Mouse (Mus musculus): ENCODE data around the gene Insl6. TPM values are rescaled to one million over a fixed set of nuclear protein-coding genes. Genes with fewer than 3 reads are reported as not detected.

The Insl6 gene
- polyA plus RNA-seq, 1 experiment from 2014 or later, result 8.0 TPM

DNA sequence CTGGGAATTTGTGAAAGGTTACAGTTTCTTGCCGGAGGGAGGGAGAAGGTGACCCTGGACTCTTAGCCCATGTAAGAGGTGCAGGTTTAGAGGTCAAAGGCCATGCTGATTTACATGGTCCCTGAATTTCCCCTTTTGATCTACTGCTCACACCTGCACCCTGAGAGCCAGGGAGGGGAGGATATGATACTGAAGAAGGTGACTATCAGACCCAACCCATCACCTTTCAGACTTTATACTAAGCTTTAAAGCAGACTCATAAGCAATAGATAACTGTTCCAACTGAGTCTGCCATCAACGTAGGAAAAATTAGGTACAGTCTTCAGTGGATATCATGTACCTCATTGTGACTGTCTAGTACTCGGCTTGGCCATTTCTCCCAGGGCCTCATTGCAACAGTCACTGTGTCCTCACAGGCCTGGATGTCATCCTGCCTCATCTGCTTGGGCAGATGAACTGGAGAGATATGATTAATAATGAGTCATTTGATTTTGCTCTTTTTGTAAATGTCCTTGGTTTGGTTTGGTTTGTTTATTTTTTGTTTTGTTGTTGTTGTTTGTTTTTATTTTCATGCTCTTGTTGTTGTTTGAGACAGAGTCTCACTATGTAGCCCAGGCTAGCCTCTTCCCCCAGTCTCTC is 43.6 kb upstream of the Insl6 start:
- H3K4me3 ChIP-seq (ENCODE audit: low read depth, low read length), result no peak overlapping the region
- no peaks in the 10 kb centered on the region for H3K9me3 ChIP-seq (ENCODE audit: control insufficient read depth, low read length)
- no peak overlapping the region for H3K27ac ChIP-seq (ENCODE audit: low read depth, low read length)
- H3K36me3 ChIP-seq (ENCODE audit: control insufficient read depth, insufficient read depth, low read length), result no peaks in the 10 kb centered on the region
- 73% methylated on average over 3 of the region's 3 CpGs for WGBS
- DNase-seq (ENCODE audit: low spot score, missing footprints) (peak; percentile 77), ATAC-seq (ENCODE audit: low FRiP score) (no peak)
- H3K9ac ChIP-seq (ENCODE audit: low read length), result no peak overlapping the region
- no peaks in the 10 kb centered on the region; the same call in 1 of the 2 replicates for H3K27me3 ChIP-seq (ENCODE audit: control insufficient read depth, insufficient read depth, low read length)
- H3K4me2 ChIP-seq, result no peak overlapping the region
- peaks cover 3% of the 10 kb centered on the region; the same call in 1 of the 2 replicates for H3K4me1 ChIP-seq (ENCODE audit: control insufficient read depth, insufficient read depth, low read length)

DNA sequence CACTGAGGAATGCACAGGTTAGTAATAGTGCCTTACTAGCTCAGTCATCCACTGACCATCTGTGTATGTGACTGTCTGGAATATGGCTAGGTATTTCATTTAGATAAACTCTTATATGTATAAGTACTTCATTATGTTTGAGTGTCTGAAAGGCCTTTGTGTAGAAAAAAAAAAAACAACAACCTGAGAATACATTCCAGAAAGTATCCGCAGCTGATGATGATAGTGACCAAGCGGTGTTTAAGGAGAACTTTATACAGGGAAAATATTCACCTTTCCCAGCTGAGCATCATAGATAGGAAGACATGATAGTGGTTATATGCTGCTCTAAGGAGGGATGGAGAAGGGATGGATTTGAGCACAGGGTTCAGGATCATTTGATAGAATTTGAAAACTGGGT is 42.9 kb upstream of the Insl6 start:
- no peaks in the 10 kb centered on the region for H3K9me3 ChIP-seq (ENCODE audit: control insufficient read depth, low read length)
- 90% methylated on average over 2 of the region's 2 CpGs for WGBS
- DNase-seq (ENCODE audit: low spot score, missing footprints) (peak; percentile 51), ATAC-seq (ENCODE audit: low FRiP score) (no peak)
- no peaks in the 10 kb centered on the region; the same call in 1 of the 2 replicates for H3K27me3 ChIP-seq (ENCODE audit: control insufficient read depth, insufficient read depth, low read length)
- no peak overlapping the region for H3K4me2 ChIP-seq
- H3K4me1 ChIP-seq (ENCODE audit: control insufficient read depth, insufficient read depth, low read length), result no peaks in the 10 kb centered on the region; the same call in 1 of the 2 replicates
- no peak overlapping the region for H3K27ac ChIP-seq (ENCODE audit: low read depth, low read length)
- H3K9ac ChIP-seq (ENCODE audit: low read length), result no peak overlapping the region
- no peaks in the 10 kb centered on the region for H3K36me3 ChIP-seq (ENCODE audit: control insufficient read depth, insufficient read depth, low read length)
- H3K4me3 ChIP-seq (ENCODE audit: low read depth, low read length), result no peak overlapping the region

DNA sequence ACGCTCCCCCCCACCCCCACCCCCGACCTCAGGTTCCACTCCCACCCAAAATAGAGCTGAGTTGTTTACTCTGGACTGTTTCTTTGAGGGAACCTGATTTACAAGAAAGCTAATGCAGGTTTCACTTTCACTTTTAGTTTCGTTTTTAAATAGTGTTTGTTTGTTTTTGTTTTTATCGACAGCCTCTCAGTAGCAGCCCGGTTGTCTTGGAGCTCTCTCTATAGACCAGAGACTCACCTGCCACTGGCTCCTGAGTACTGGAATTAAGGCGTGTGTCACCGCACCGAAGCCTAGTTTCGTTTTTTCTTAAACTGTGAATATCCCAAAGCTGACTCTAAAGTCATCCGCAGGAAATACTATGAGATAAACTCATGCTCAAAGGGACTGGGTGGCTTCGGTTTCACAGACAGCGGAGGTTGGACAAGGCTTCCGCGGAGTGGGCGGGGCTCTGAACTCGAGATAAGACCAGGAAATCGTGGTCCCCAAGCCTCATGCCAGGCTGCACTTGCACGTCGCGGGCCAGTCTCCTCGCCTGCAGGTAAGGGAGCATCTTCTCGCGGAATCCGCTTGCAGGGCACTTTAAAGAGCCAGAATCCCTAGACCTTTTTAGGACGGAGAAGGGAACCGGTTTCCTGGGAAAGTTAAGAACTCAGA is 41.9 kb upstream of the Insl6 start, which contains the start of the genes Plgrkt and Cd274:
Gene Plgrkt, minus strand, starts transcription at position 422 of the 654 bp plus-strand sequence.
Gene Cd274, plus strand, starts transcription at position 487 of the 654 bp plus-strand sequence.
- H3K36me3 ChIP-seq (ENCODE audit: control insufficient read depth, insufficient read depth, low read length), result no peaks in the 10 kb centered on the region
- no peak within 1 kb of the TSS for H3K27ac ChIP-seq (ENCODE audit: low read depth, low read length)
- no peaks in the 10 kb centered on the region for H3K9me3 ChIP-seq (ENCODE audit: control insufficient read depth, low read length)
- H3K4me3 ChIP-seq (ENCODE audit: low read depth, low read length), result peak within 1 kb of the TSS; percentile 32
- H3K27me3 ChIP-seq (ENCODE audit: control insufficient read depth, insufficient read depth, low read length), result no peaks in the 10 kb centered on the region; the same call in 1 of the 2 replicates
- H3K9ac ChIP-seq (ENCODE audit: low read length), result peak within 1 kb of the TSS; percentile 4; the same call in 1 of the 2 replicates
- peak; percentile 88 for DNase-seq (ENCODE audit: low spot score, missing footprints)
- 6% methylated on average over 26 of the region's 26 CpGs for WGBS
- no peak for ATAC-seq (ENCODE audit: low FRiP score)
- peak within 1 kb of the TSS; percentile 49 for H3K4me2 ChIP-seq
- H3K4me1 ChIP-seq (ENCODE audit: control insufficient read depth, insufficient read depth, low read length), result peaks cover 3% of the 10 kb centered on the region; the same call in 1 of the 2 replicates

DNA sequence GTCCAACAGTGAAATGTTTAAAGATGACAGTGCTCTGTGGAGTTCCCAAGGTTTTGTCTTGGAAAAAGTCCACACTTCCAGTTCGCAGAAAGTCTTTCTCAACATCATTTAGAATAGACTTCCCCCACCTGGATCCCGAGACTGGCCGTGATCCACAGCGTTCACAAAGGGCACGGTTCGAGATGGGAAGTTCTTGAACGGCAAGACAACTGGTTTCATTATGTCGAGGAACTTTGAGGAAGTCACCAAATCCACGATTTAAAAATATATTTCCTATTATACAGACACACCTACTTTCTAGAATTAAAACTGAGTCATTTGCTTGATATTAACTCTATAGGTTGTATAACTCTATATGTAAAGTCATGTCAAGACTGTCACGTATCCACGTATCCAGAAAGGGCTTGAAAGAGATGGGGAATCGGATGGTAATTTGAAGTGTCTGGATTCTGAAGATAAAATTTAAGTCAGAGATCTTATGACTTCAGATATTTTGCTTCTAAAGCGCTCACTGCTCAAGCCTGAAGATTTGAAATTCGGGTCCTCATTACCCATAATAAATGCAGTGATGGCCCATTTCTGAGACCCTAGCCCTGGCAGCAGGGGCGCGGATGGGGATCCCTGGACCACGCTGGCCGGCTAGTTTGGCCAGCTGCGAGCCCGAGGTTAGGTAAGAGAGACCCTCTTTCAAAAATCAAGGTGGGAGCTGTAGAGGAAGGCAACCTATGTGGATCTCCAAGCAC is 41.2 kb upstream of the Insl6 start:
- no peak overlapping the region for H3K27ac ChIP-seq (ENCODE audit: low read depth, low read length)
- H3K4me1 ChIP-seq (ENCODE audit: control insufficient read depth, insufficient read depth, low read length), result peaks cover 4% of the 10 kb centered on the region; the same call in 1 of the 2 replicates
- peak overlapping the region; percentile 32 for H3K4me3 ChIP-seq (ENCODE audit: low read depth, low read length)
- H3K9me3 ChIP-seq (ENCODE audit: control insufficient read depth, low read length), result no peaks in the 10 kb centered on the region
- DNase-seq (ENCODE audit: low spot score, missing footprints) (peak; percentile 81), ATAC-seq (ENCODE audit: low FRiP score) (no peak)
- no peaks in the 10 kb centered on the region; the same call in 1 of the 2 replicates for H3K27me3 ChIP-seq (ENCODE audit: control insufficient read depth, insufficient read depth, low read length)
- H3K36me3 ChIP-seq (ENCODE audit: control insufficient read depth, insufficient read depth, low read length), result no peaks in the 10 kb centered on the region
- 57% methylated on average over 20 of the region's 20 CpGs for WGBS
- H3K4me2 ChIP-seq, result peak overlapping the region; percentile 49
- no peak overlapping the region for H3K9ac ChIP-seq (ENCODE audit: low read length)

DNA sequence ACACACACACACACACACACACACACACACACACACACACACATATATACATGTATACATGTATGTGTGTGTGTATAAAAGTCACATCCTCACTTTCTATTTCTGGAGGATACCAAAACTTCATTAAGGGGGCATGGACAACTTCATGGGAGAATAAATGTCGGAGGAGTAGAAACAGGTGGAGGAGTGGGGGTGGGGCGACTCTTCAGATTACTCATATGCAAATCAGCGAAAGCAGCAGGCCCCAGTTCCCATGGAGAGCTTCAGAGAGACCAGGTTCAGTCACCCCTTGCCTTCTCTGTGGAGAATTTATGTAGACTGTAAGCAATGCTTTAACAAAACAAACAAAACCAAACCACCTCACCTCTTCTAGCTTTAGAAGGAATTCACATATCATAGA is 39.9 kb upstream of the Insl6 start:
- Histone ChIP-seq H3K4me1 (ENCODE audit: control insufficient read depth, insufficient read depth, low read length) (peaks cover 6% of the 10 kb centered on the region; the same call in 1 of the 2 replicates), H3K4me2 (no peak overlapping the region), H3K27me3 (ENCODE audit: control insufficient read depth, insufficient read depth, low read length) (no peaks in the 10 kb centered on the region; the same call in 1 of the 2 replicates), H3K9ac (ENCODE audit: low read length) (no peak overlapping the region), H3K9me3 (ENCODE audit: control insufficient read depth, low read length) (no peaks in the 10 kb centered on the region), H3K4me3 (ENCODE audit: low read depth, low read length) (no peak overlapping the region), H3K27ac (ENCODE audit: low read depth, low read length) (no peak overlapping the region), H3K36me3 (ENCODE audit: control insufficient read depth, insufficient read depth, low read length) (no peaks in the 10 kb centered on the region)
- peak; percentile 51 for DNase-seq (ENCODE audit: low spot score, missing footprints)
- WGBS, result 12% methylated on average over 3 of the region's 3 CpGs
- no peak for ATAC-seq (ENCODE audit: low FRiP score)

GRCm38 (mm10) chr19:29364076-29364475 is 38.9 kb upstream of the Insl6 start:
- Histone ChIP-seq H3K4me3 (ENCODE audit: low read depth, low read length) (no peak overlapping the region), H3K27me3 (ENCODE audit: control insufficient read depth, insufficient read depth, low read length) (no peaks in the 10 kb centered on the region; the same call in 1 of the 2 replicates), H3K36me3 (ENCODE audit: control insufficient read depth, insufficient read depth, low read length) (no peaks in the 10 kb centered on the region), H3K27ac (ENCODE audit: low read depth, low read length) (no peak overlapping the region), H3K4me1 (ENCODE audit: control insufficient read depth, insufficient read depth, low read length) (peaks cover 6% of the 10 kb centered on the region; the same call in 1 of the 2 replicates), H3K9ac (ENCODE audit: low read length) (no peak overlapping the region), H3K9me3 (ENCODE audit: control insufficient read depth, low read length) (no peaks in the 10 kb centered on the region), H3K4me2 (no peak overlapping the region)
- WGBS, result 77% methylated on average over 5 of the region's 5 CpGs
- ATAC-seq (ENCODE audit: low FRiP score) (no peak), DNase-seq (ENCODE audit: low spot score, missing footprints) (peak; percentile 60)

GRCm38 (mm10) chr19:29363557-29363956 is 38.4 kb upstream of the Insl6 start:
- H3K36me3 ChIP-seq (ENCODE audit: control insufficient read depth, insufficient read depth, low read length), result no peaks in the 10 kb centered on the region
- no peak overlapping the region for H3K4me2 ChIP-seq
- WGBS, result 89% methylated on average over 7 of the region's 7 CpGs
- no peak overlapping the region for H3K9ac ChIP-seq (ENCODE audit: low read length)
- ATAC-seq (ENCODE audit: low FRiP score) (no peak), DNase-seq (ENCODE audit: low spot score, missing footprints) (peak; percentile 53)
- H3K9me3 ChIP-seq (ENCODE audit: control insufficient read depth, low read length), result no peaks in the 10 kb centered on the region
- H3K4me1 ChIP-seq (ENCODE audit: control insufficient read depth, insufficient read depth, low read length), result peaks cover 6% of the 10 kb centered on the region; the same call in 1 of the 2 replicates
- no peaks in the 10 kb centered on the region; the same call in 1 of the 2 replicates for H3K27me3 ChIP-seq (ENCODE audit: control insufficient read depth, insufficient read depth, low read length)
- H3K27ac ChIP-seq (ENCODE audit: low read depth, low read length), result no peak overlapping the region
- no peak overlapping the region for H3K4me3 ChIP-seq (ENCODE audit: low read depth, low read length)

DNA sequence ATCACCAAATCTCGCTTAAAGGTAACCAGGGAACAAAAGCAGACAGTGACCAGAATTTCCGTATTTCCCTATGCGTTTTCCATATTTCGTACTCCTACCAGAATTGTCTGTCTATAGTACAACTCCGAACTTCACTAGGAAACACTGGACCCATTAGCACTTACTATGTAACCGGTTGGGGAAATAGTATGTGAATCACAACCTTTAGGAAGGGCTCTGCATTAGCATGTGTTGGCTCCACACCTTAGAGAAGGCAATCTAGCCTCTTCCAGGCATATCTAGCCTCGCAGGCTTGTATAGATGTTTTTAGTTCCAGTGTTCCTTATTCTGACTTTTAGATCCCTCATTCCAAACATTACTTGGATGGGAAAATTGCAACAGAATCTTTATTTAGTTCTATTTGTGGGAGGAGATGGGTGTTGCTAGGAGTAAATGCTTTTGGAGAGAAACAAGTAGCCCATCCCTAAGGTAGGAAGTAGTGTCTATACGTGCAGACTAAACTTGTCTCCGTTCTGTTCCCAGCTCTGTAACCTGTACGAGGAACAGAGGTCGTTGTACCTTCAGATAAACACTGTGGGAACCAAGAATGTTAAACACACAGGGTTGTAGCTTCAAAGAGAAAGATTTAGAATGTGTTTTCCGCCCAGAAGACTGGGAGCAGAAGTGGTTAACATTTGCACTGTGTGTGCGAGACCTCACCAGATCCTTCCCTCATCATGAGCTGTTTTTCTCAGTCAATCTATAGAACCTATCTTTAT is 37.2 kb upstream of the Insl6 start:
- H3K36me3 ChIP-seq (ENCODE audit: control insufficient read depth, insufficient read depth, low read length), result no peaks in the 10 kb centered on the region
- no peaks in the 10 kb centered on the region; the same call in 1 of the 2 replicates for H3K27me3 ChIP-seq (ENCODE audit: control insufficient read depth, insufficient read depth, low read length)
- ATAC-seq (ENCODE audit: low FRiP score) (no peak), DNase-seq (ENCODE audit: low spot score, missing footprints) (no peak)
- H3K27ac ChIP-seq (ENCODE audit: low read depth, low read length), result no peak overlapping the region
- WGBS, result 48% methylated on average over 13 of the region's 13 CpGs
- H3K4me3 ChIP-seq (ENCODE audit: low read depth, low read length), result peak overlapping the region; percentile 59
- peak overlapping the region; percentile 78 for H3K4me2 ChIP-seq
- peak overlapping the region; percentile 57 for H3K9ac ChIP-seq (ENCODE audit: low read length)
- H3K4me1 ChIP-seq (ENCODE audit: control insufficient read depth, insufficient read depth, low read length), result peaks cover 6% of the 10 kb centered on the region; the same call in 1 of the 2 replicates
- no peaks in the 10 kb centered on the region for H3K9me3 ChIP-seq (ENCODE audit: control insufficient read depth, low read length)
